ENCODE assay signal across 9 mouse cellular contexts in the genomic region with DNA sequence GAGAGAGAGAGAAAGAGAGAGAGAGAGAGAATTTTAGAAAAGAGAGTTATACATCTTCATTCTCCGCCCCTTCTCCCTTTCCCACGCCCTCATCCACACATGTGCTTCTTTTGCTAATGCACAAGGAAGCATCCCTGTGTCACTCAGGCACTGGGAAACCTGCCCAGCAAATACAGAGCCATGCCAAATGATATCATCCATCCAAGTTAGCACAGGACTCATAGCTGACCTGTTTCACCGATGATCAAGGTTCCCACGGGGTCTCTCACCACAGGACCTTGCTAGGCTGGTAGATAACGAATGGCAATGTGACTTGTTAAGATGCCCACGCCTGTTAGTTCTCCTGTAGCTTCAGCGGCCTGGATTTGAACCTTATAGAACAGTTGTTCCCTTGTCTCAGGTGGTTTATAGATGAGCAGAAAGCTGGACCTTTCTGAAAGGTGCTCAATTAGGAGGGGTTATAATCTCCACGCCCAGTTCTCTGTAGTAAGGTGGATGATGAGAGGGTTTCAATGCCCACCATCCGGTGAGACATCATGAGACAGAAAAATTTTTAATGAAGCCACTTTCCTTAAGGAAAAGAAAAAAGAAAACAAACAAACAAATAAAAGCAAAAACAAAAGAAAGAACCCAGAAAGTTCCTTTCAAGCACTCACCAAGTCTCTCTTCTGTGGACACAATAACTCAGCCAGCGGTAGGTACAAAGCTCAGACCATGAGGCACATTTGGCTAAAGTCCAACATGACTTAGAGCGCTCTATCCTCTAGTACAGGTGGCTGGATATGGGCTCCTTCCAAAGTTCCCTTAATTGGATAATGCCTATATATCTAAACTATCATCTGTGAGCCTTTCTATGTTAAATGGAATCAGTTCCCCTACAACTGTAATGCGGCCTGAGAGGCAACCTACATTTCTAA. TPM values are rescaled to one million over a fixed set of nuclear protein-coding genes. Genes with fewer than 3 reads are reported as not detected.
DNase-seq lines count a peak whose midpoint lies in the region; ATAC-seq and TF ChIP-seq lines count a peak whose summit lies in the region.
"Had no signal": no experiment of that assay in that cellular context is flagged by ENCODE, and none has a peak within 500 bp of the region (broad histone marks: within the 10 kb centered on the region; RNA-seq: fewer than 3 reads in every experiment).

No protein-coding gene starts in this region.

- TF ChIP-seq POLR2A in cerebellum, adult 2 months (IDR thresholded peaks at IDR 0.05; ENCODE audit: borderline replicate concordance, insufficient read depth, low read length), result no peak

- H3K4me2 ChIP-seq in lung, postnatal 0 days (replicated peaks; ENCODE audit: low read depth, low read length), result no peak overlapping the region; the same call in 1 of the 2 replicates
- peak overlapping the region; percentile 40 for H3K4me2 ChIP-seq in intestine, embryonic 15.5 days (replicated peaks)
- H3K4me2 ChIP-seq in neural tube, embryonic 15.5 days, result no peak overlapping the region
- H3K4me2 ChIP-seq: heart, embryonic 15.5 days had no signal

- H3K4me1 ChIP-seq in cerebellum, adult 2 months (ENCODE audit: control insufficient read depth, insufficient read depth, low read length), result no peaks in the 10 kb centered on the region
- no peaks in the 10 kb centered on the region for H3K4me1 ChIP-seq in lung, postnatal 0 days (ENCODE audit: insufficient read depth, low read depth, low read length)
- 0 out of 2 replicates have a peak, but pooled peaks cover 13% of the 10 kb centered on the region for H3K4me1 ChIP-seq in intestine, embryonic 15.5 days (replicated peaks)
- H3K4me1 ChIP-seq in neural tube, embryonic 15.5 days, result peaks cover 17% of the 10 kb centered on the region

- peak; percentile 65 for DNase-seq in cerebellum, postnatal 10 days
- no peak for DNase-seq in cerebellum, adult 2 months
- no peak for DNase-seq in lung, postnatal 0 days (ENCODE audit: low spot score)
- no peak for DNase-seq in lung, adult 18-20 months
- no peak for DNase-seq in frontal cortex, postnatal 14 days (ENCODE audit: low spot score in 2 of 2)
- DNase-seq in layer of hippocampus, postnatal 10 days (ENCODE audit: low spot score in 2 of 2), result no peak

- no peaks in the 10 kb centered on the region for H3K36me3 ChIP-seq in lung, postnatal 0 days (ENCODE audit: insufficient read depth, low read length)
- no peaks in the 10 kb centered on the region for H3K36me3 ChIP-seq in intestine, embryonic 15.5 days
- no peaks in the 10 kb centered on the region for H3K36me3 ChIP-seq in neural tube, embryonic 15.5 days
- H3K36me3 ChIP-seq: heart, embryonic 15.5 days had no signal

- no peak for TF ChIP-seq EP300 in lung, postnatal 0 days (IDR thresholded peaks at IDR 0.05)

- TF ChIP-seq CTCF in cerebellum, adult 2 months (IDR thresholded peaks at IDR 0.05; ENCODE audit: borderline replicate concordance, insufficient read depth, low read depth, low read length), result no peak
- TF ChIP-seq CTCF in lung, postnatal 0 days (IDR thresholded peaks at IDR 0.05), result no peak

- H3K9me3 ChIP-seq in lung, postnatal 0 days (ENCODE audit: low read length), result no peaks in the 10 kb centered on the region
- no peaks in the 10 kb centered on the region for H3K9me3 ChIP-seq in intestine, embryonic 15.5 days
- no peaks in the 10 kb centered on the region for H3K9me3 ChIP-seq in neural tube, embryonic 15.5 days (replicated peaks)
- H3K9me3 ChIP-seq: heart, embryonic 15.5 days had no signal

- no peak overlapping the region for H3K27ac ChIP-seq in cerebellum, adult 2 months (ENCODE audit: insufficient read depth, low read length)
- no peak overlapping the region for H3K27ac ChIP-seq in lung, postnatal 0 days (ENCODE audit: low read length)
- H3K27ac ChIP-seq in intestine, embryonic 15.5 days, result peak overlapping the region; percentile 63
- peak overlapping the region; percentile 41 for H3K27ac ChIP-seq in neural tube, embryonic 15.5 days (replicated peaks)
- H3K27ac ChIP-seq: heart, embryonic 15.5 days had no signal

- H3K4me3 ChIP-seq in cerebellum, adult 2 months (replicated peaks; ENCODE audit: insufficient read depth, low read depth, low read length), result no peak overlapping the region
- no peak overlapping the region for H3K4me3 ChIP-seq in lung, postnatal 0 days (ENCODE audit: low read depth, low read length)
- H3K4me3 ChIP-seq in intestine, embryonic 15.5 days (replicated peaks), result no peak overlapping the region
- H3K4me3 ChIP-seq in neural tube, embryonic 15.5 days (replicated peaks), result no peak overlapping the region
- H3K4me3 ChIP-seq: heart, embryonic 15.5 days had no signal

- no peaks in the 10 kb centered on the region for H3K27me3 ChIP-seq in cerebellum, adult 2 months (ENCODE audit: control insufficient read depth, insufficient read depth, low read length)
- no peaks in the 10 kb centered on the region for H3K27me3 ChIP-seq in lung, postnatal 0 days (replicated peaks; ENCODE audit: insufficient read depth, low read length)
- no peaks in the 10 kb centered on the region for H3K27me3 ChIP-seq in intestine, embryonic 15.5 days (replicated peaks)
- no peaks in the 10 kb centered on the region for H3K27me3 ChIP-seq in neural tube, embryonic 15.5 days (replicated peaks)
- H3K27me3 ChIP-seq: heart, embryonic 15.5 days had no signal

- H3K9ac ChIP-seq in lung, postnatal 0 days (replicated peaks; ENCODE audit: low read depth), result no peak overlapping the region
- H3K9ac ChIP-seq in intestine, embryonic 15.5 days, result no peak overlapping the region
- H3K9ac ChIP-seq in neural tube, embryonic 15.5 days (replicated peaks), result no peak overlapping the region
- H3K9ac ChIP-seq: heart, embryonic 15.5 days had no signal

- peak; percentile 25 for ATAC-seq in lung, postnatal 0 days
- ATAC-seq in intestine, embryonic 15.5 days, result peak; percentile 93
- no peak for ATAC-seq in neural tube, embryonic 15.5 days (ENCODE audit: low FRiP score)

- WGBS in cerebellum, adult 2 months, result 51% methylated on average over 12 of the region's 12 CpGs
- WGBS in lung, postnatal 0 days, result 76% methylated on average over 12 of the region's 12 CpGs
- 67% methylated on average over 12 of the region's 12 CpGs for WGBS in intestine, embryonic 15.5 days
- 73% methylated on average over 12 of the region's 12 CpGs for WGBS in neural tube, embryonic 15.5 days

RNA-seq across cellular contexts. Expression of gene Bmp2k, which starts 57.1 kb away (rescaled TPM):
- polyA plus RNA-seq in cerebellum, adult 2 months (2012; rRNA removed), result 10.3 and 11.4 TPM in 2 replicates
- 16.5 and 17.3 TPM in 2 replicates for polyA plus RNA-seq in lung, postnatal 0 days (2015; fragmentation: Nextera tagmentation; extraction: Ambion mirVana)
- polyA plus RNA-seq in intestine, embryonic 15.5 days (2015; fragmentation: Nextera tagmentation; extraction: Ambion mirVana), result 19.2 and 20.3 TPM in 2 replicates
- 7.8 and 10.9 TPM in 2 replicates for polyA plus RNA-seq in neural tube, embryonic 15.5 days (2015; fragmentation: Nextera tagmentation; extraction: Ambion mirVana)
- total RNA-seq in layer of hippocampus, postnatal 10 days (2021), result 10 to 100 TPM; 14.6 to 15.2 TPM

Comparison
In these comparisons a context has a peak if more than half of its experiments do, and no peak if none do; other contexts are left out.
1. DNase-seq: peak in cerebellum, postnatal 10 days (2 of 2); none in cerebellum, adult 2 months (0 of 2), lung, postnatal 0 days (single experiment), lung, adult 18-20 months (0 of 2), frontal cortex, postnatal 14 days (0 of 2) and layer of hippocampus, postnatal 10 days (0 of 2).
2. H3K27ac ChIP-seq: peak in intestine, embryonic 15.5 days (single experiment) and neural tube, embryonic 15.5 days (single experiment); none in cerebellum, adult 2 months (single experiment) and lung, postnatal 0 days (single experiment).